8 mouse cellular contexts compared by ENCODE assay signal in genomic region chr11:20038723-20039122, GRCm38 (mm10).
DNase-seq lines count a peak whose midpoint lies in the region; ATAC-seq and TF ChIP-seq lines count a peak whose summit lies in the region.

No protein-coding gene starts in this region.

- no peaks in the 10 kb centered on the region for H3K27me3 ChIP-seq in forebrain, embryonic 13.5 days
- H3K27me3 ChIP-seq in forebrain, embryonic 11.5 days (ENCODE audit: control insufficient read depth, insufficient read depth, low read length), result no peaks in the 10 kb centered on the region
- no peaks in the 10 kb centered on the region for H3K27me3 ChIP-seq in testis, adult 2 months (ENCODE audit: control insufficient read depth, insufficient read depth, low read length)
- H3K27me3 ChIP-seq in limb, embryonic 10.5 days (ENCODE audit: low read depth, poor library complexity, severe bottlenecking), result no peaks in the 10 kb centered on the region

- H3K9me3 ChIP-seq in forebrain, embryonic 13.5 days (replicated peaks), result no peaks in the 10 kb centered on the region
- H3K9me3 ChIP-seq in forebrain, embryonic 11.5 days (ENCODE audit: control insufficient read depth, low read length), result no peaks in the 10 kb centered on the region
- no peaks in the 10 kb centered on the region for H3K9me3 ChIP-seq in limb, embryonic 10.5 days (replicated peaks)

- no peak overlapping the region for H3K27ac ChIP-seq in forebrain, embryonic 13.5 days
- H3K27ac ChIP-seq in forebrain, embryonic 11.5 days (ENCODE audit: low read depth, low read length), result no peak overlapping the region
- no peak overlapping the region for H3K27ac ChIP-seq in testis, adult 2 months (ENCODE audit: control insufficient read depth, insufficient read depth, low read depth, low read length)
- 0 out of 2 replicates have a peak overlapping the region, but pooled peaks have one; percentile 42 for H3K27ac ChIP-seq in limb, embryonic 10.5 days

- H3K9ac ChIP-seq in forebrain, embryonic 13.5 days, result no peak overlapping the region
- no peak overlapping the region for H3K9ac ChIP-seq in forebrain, embryonic 11.5 days (ENCODE audit: low read length)

- TF ChIP-seq POLR2A in testis, adult 2 months (IDR thresholded peaks at IDR 0.05; ENCODE audit: control insufficient read depth, low read depth, low read length), result no peak

- H3K4me2 ChIP-seq in forebrain, embryonic 13.5 days, result peak overlapping the region; percentile 32
- H3K4me2 ChIP-seq in forebrain, embryonic 11.5 days (ENCODE audit: low read depth, low read length, severe bottlenecking), result no peak overlapping the region

- H3K36me3 ChIP-seq in forebrain, embryonic 13.5 days (ENCODE audit: poor library complexity, severe bottlenecking), result no peaks in the 10 kb centered on the region
- no peaks in the 10 kb centered on the region for H3K36me3 ChIP-seq in forebrain, embryonic 11.5 days (ENCODE audit: control insufficient read depth, insufficient read depth, low read length)
- no peaks in the 10 kb centered on the region for H3K36me3 ChIP-seq in testis, adult 2 months (ENCODE audit: control insufficient read depth, insufficient read depth, low read length)
- H3K36me3 ChIP-seq in limb, embryonic 10.5 days, result no peaks in the 10 kb centered on the region

- WGBS in forebrain, embryonic 13.5 days, result 26% methylated on average over 8 of the region's 8 CpGs
- WGBS in forebrain, embryonic 11.5 days, result 39% methylated on average over 8 of the region's 8 CpGs
- WGBS in limb, embryonic 10.5 days, result 53% methylated on average over 8 of the region's 8 CpGs

- no peak for TF ChIP-seq CTCF in testis, adult 2 months (IDR thresholded peaks at IDR 0.05; ENCODE audit: control insufficient read depth, insufficient read depth, insufficient replicate concordance, low read depth, low read length)

- H3K4me3 ChIP-seq in forebrain, embryonic 13.5 days, result no peak overlapping the region
- no peak overlapping the region for H3K4me3 ChIP-seq in forebrain, embryonic 11.5 days (ENCODE audit: low read depth, low read length)
- peak overlapping the region; percentile 15; the same call in 1 of the 2 replicates for H3K4me3 ChIP-seq in testis, adult 2 months (ENCODE audit: control insufficient read depth, low read depth, low read length)
- no peak overlapping the region for H3K4me3 ChIP-seq in limb, embryonic 10.5 days

- ATAC-seq in forebrain, embryonic 13.5 days, result peak; percentile 82
- ATAC-seq in forebrain, embryonic 11.5 days (replicated peaks; ENCODE audit: low FRiP score), result no peak
- ATAC-seq in megakaryocyte-erythroid progenitor cell, adult 5-6 weeks (replicated peaks; ENCODE audit: low FRiP score, low TSS enrichment, poor library complexity, severe bottlenecking), result no peak

- peaks cover 14% of the 10 kb centered on the region for H3K4me1 ChIP-seq in forebrain, embryonic 13.5 days
- peaks cover 3% of the 10 kb centered on the region; the same call in 1 of the 2 replicates for H3K4me1 ChIP-seq in forebrain, embryonic 11.5 days (replicated peaks; ENCODE audit: control insufficient read depth, insufficient read depth, low read length)
- H3K4me1 ChIP-seq in testis, adult 2 months (ENCODE audit: control insufficient read depth, insufficient read depth, low read length), result no peaks in the 10 kb centered on the region
- peaks cover 43% of the 10 kb centered on the region for H3K4me1 ChIP-seq in limb, embryonic 10.5 days

- no peak for DNase-seq in forebrain, embryonic 11.5 days (ENCODE audit: low spot score)
- DNase-seq in testis, postnatal 10 days (ENCODE audit: low spot score), result no peak
- no peak for DNase-seq in limb, embryonic 10.5 days (ENCODE audit: low spot score)
- peak; percentile 52 for DNase-seq in right cerebral cortex, postnatal 4 days
- DNase-seq in adrenal gland, adult 18-20 months (ENCODE audit: low spot score in 2 of 2), result no peak
